Mouse (Mus musculus) stomach, adult 2 months (tissue): Measurements from ENCODE around the gene Saxo1. TPM values are rescaled to one million over a fixed set of nuclear protein-coding genes. Genes with fewer than 3 reads are reported as not detected.

Experiments used
- polyA plus RNA-seq: library from polyadenylated mRNA; depleted of rRNA; stranded (reverse); fragments of >200 nt; gene quantifications from 2 replicates; pipeline ENCODE4 v1.2.3, GENCODE M21; 2012; rRNA removed

Saxo1 gene
- not detected in 2 replicates for polyA plus RNA-seq

GRCm38 (mm10) chr4:86558228-86558627 lies at the start of gene Saxo1:
TSS of gene Saxo1 (minus strand) at chr4:86558328.

DNA sequence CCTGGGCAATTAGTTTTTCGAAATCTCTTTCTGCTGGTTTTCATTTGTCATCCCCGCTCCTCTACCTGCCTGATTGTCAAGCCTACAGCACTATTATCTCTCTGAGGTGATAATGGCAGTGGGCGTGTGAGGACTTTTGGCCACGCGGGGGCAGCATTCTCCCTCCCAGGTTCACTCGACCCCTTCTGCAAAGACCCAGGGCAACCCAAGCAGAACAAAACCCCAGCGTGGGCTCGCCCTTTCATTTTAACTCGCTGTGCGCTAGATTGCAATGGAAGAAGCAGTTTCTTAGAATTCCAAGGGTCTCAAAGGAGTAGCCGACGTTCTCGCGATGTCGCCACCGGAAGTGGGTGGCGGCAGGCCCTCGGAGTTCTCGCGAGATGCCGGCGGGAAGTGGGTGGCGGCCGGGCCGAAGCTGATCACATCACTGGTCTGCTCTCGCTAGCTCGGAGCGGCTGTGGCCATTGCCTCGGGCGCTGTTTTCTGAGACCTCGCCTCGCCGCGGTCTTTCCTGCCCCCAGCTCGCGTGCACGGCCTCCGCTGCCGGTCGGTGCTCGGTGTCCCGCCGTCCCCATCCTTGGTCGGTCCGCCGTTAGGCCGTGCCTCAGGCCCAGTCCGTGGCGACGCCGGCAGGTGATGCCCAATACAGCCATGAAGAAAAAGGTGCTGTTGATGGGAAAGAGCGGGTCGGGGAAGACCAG lies 17.3 kb upstream of the Saxo1 start, which contains the start of gene Rraga:
Gene Rraga, plus strand, starts transcription at position 386 of the 701 bp plus-strand sequence.

Other genes with a start within 250 kb of the Saxo1 start
- 18.0 and 30.2 TPM in 2 replicates for gene Rraga, start 17.3 kb upstream of the Saxo1 start, polyA plus RNA-seq
- 1.4 and 1.6 TPM in 2 replicates for gene Haus6, start 53.7 kb upstream of the Saxo1 start, polyA plus RNA-seq
- gene Plin2, start 111.7 kb upstream of the Saxo1 start, polyA plus RNA-seq, result 30.7 and 31.5 TPM in 2 replicates
- 1.2 and 1.5 TPM in 2 replicates for gene Dennd4c, start 190.2 kb upstream of the Saxo1 start, polyA plus RNA-seq